Mouse (Mus musculus): ENCODE results near the gene Brpf3.

GRCm38 (mm10) chr17:28864464-28864863 lies 63.6 kb downstream of the Brpf3 start:
- TF ChIP-seq POLR2A (IDR thresholded peaks at IDR 0.05; ENCODE audit: low read depth, low read length) (no peak), CTCF (IDR thresholded peaks at IDR 0.05; ENCODE audit: extremely low read depth, insufficient read depth, insufficient read length, insufficient replicate concordance) (no peak)
